Mouse (Mus musculus) MEL (cell line): ENCODE measurements around the gene Slc39a2.

Source experiments
- CHD1 ChIP-seq: IDR thresholded peaks from 2 replicates; pipeline ENCODE4 v1.6.1; 2012; ENCODE audit warnings: low read depth, mild to moderate bottlenecking, inconsistent platforms, low read length, improper control_type of control experiment
- CHD2 ChIP-seq: IDR thresholded peaks from 2 replicates; pipeline ENCODE4 v1.6.1; 2011; ENCODE audit warnings: low read length, improper control_type of control experiment
- CTCF ChIP-seq, 3 experiments: IDR thresholded peaks in 2 of 3; conservative IDR thresholded peaks in 1 of 3; 2 replicates each; pipeline ENCODE4 v1.5.1; 2011 to 2012; ENCODE audit warnings: low read length in 3 of 3, low read depth in 2 of 3, mild to moderate bottlenecking in 2 of 3, improper control_type of control experiment in 1 of 3, inconsistent platforms in 1 of 3, mixed read lengths in 1 of 3, moderate library complexity in 1 of 3; ENCODE audit not compliant: control insufficient read depth in 1 of 3, insufficient read depth in 1 of 3, poor library complexity in 1 of 3, severe bottlenecking in 1 of 3
- E2F4 ChIP-seq: IDR thresholded peaks from 2 replicates; pipeline ENCODE4 v1.6.1; 2011; ENCODE audit warnings: low read depth, low read length, improper control_type of control experiment, borderline replicate concordance
- ELF1 ChIP-seq: IDR thresholded peaks from 2 replicates; pipeline ENCODE4 v1.6.1; 2014; ENCODE audit warnings: low read depth, mild to moderate bottlenecking, inconsistent platforms, low read length, improper control_type of control experiment, moderate library complexity
- EP300 ChIP-seq, 2 experiments: IDR thresholded peaks; 2 replicates each; pipeline ENCODE4 v1.6.1; 2011; ENCODE audit warnings: improper control_type of control experiment in 2 of 2, low read length in 2 of 2, low read depth in 1 of 2, mild to moderate bottlenecking in 1 of 2
- GATA1 ChIP-seq: IDR thresholded peaks from 2 replicates; pipeline ENCODE4 v1.6.1; 2011; ENCODE audit warnings: low read depth, low read length, improper control_type of control experiment
- MEF2A ChIP-seq: IDR thresholded peaks from 2 replicates; pipeline ENCODE4 v1.6.1; 2014; ENCODE audit warnings: low read depth, mild to moderate bottlenecking, inconsistent platforms, low read length, improper control_type of control experiment; ENCODE audit not compliant: poor library complexity, insufficient replicate concordance, severe bottlenecking; ENCODE audit errors: extremely low read depth
- MYB ChIP-seq: IDR thresholded peaks from 2 replicates; pipeline ENCODE4 v1.6.1; 2011; ENCODE audit warnings: mild to moderate bottlenecking, low read depth, low read length, improper control_type of control experiment
- MYC ChIP-seq: IDR thresholded peaks from 2 replicates; pipeline ENCODE4 v1.6.1; 2011; ENCODE audit warnings: low read depth, mild to moderate bottlenecking, low read length, improper control_type of control experiment, moderate library complexity
- POLR2A ChIP-seq, 2 experiments: IDR thresholded peaks; 2 replicates each; pipeline ENCODE4 v1.6.1; 2011 to 2012; ENCODE audit warnings: low read length in 2 of 2, mild to moderate bottlenecking in 2 of 2, control low read depth in 1 of 2, improper control_type of control experiment in 1 of 2, low read depth in 1 of 2, moderate library complexity in 1 of 2; ENCODE audit not compliant: control insufficient read depth in 1 of 2, insufficient read depth in 1 of 2, poor library complexity in 1 of 2
- TCF12 ChIP-seq: IDR thresholded peaks from 2 replicates; pipeline ENCODE4 v1.6.1; 2014; ENCODE audit warnings: low read depth, mild to moderate bottlenecking, inconsistent platforms, low read length, improper control_type of control experiment, moderate library complexity
- ZMIZ1 ChIP-seq: IDR thresholded peaks from 2 replicates; pipeline ENCODE4 v1.6.1; 2012; ENCODE audit warnings: low read depth, mild to moderate bottlenecking, inconsistent platforms, low read length, improper control_type of control experiment, moderate library complexity

GRCm38 (mm10) chr14:51877517-51877916 lies 15.2 kb upstream of the Slc39a2 start:
- TF ChIP-seq ZMIZ1 (no peak), CTCF (IDR thresholded peaks at IDR 0.05 in 2 of 3, conservative IDR thresholded peaks at IDR 0.05 in 1 of 3; ENCODE audit: control insufficient read depth in 1 of 3, insufficient read depth in 1 of 3, low read depth in 2 of 3, low read length in 3 of 3, poor library complexity in 1 of 3, severe bottlenecking in 1 of 3) (no peak), E2F4 (no peak), MEF2A (no peak), TCF12 (no peak), EP300 (IDR thresholded peaks at IDR 0.05; ENCODE audit: low read depth in 1 of 2, low read length in 2 of 2) (no peak), MYC (no peak), MYB (no peak), GATA1 (no peak), CHD1 (no peak), POLR2A (IDR thresholded peaks at IDR 0.05; ENCODE audit: control insufficient read depth in 1 of 2, insufficient read depth in 1 of 2, low read depth in 1 of 2, low read length in 2 of 2, poor library complexity in 1 of 2) (no peak), CHD2 (no peak), ELF1 (no peak)
